Mouse (Mus musculus) common myeloid progenitor, adult 5-6 weeks (primary cell): ENCODE results near the gene Rasgrf2. TPM values are rescaled to one million over a fixed set of nuclear protein-coding genes. Genes with fewer than 3 reads are reported as not detected.

Experiments
- total RNA-seq: library from RNA; stranded (forward); fragments of 200-1000, 187-1606 nt; gene quantifications from 2 replicates; pipeline ENCODE4 v1.2.3, GENCODE M21; 2017

The Rasgrf2 gene
- total RNA-seq, 1 experiment from 2014 or later: 0.09 TPM

Other genes with a start within 250 kb of the Rasgrf2 start
- not detected in 2 replicates for gene Gm20379, start 174.3 kb upstream of the Rasgrf2 start, total RNA-seq
- 24.1 and 29.4 TPM in 2 replicates for gene Dhfr, start 223.1 kb upstream of the Rasgrf2 start, total RNA-seq
- 52.4 and 52.6 TPM in 2 replicates for gene Msh3, start 223.3 kb upstream of the Rasgrf2 start, total RNA-seq